In genomic region chr5:98380360-98380759, GRCm38 (mm10) we compare ENCODE assay signal across 29 mouse cellular contexts. TPM values are rescaled to one million over a fixed set of nuclear protein-coding genes. Genes with fewer than 3 reads are reported as not detected.
"Had no signal": no experiment of that assay in that cellular context is flagged by ENCODE, and none has a peak within 500 bp of the region (broad histone marks: within the 10 kb centered on the region; RNA-seq: fewer than 3 reads in every experiment).

No protein-coding gene starts in this region.

- H3K36me3 ChIP-seq: embryonic facial prominence, embryonic 10.5 days; embryonic facial prominence, embryonic 12.5 days; embryonic facial prominence, embryonic 13.5 days; embryonic facial prominence, embryonic 15.5 days; forebrain, embryonic 10.5 days; forebrain, embryonic 12.5 days; forebrain, embryonic 15.5 days had no signal

- ATAC-seq: forebrain, embryonic 13.5 days; forebrain, embryonic 14.5 days; forebrain, embryonic 15.5 days; forebrain, embryonic 16.5 days; forebrain, postnatal 0 days had no signal

- H3K9me3 ChIP-seq: embryonic facial prominence, embryonic 10.5 days; embryonic facial prominence, embryonic 12.5 days; embryonic facial prominence, embryonic 13.5 days; embryonic facial prominence, embryonic 15.5 days; forebrain, embryonic 10.5 days; forebrain, embryonic 12.5 days; forebrain, embryonic 13.5 days; forebrain, embryonic 15.5 days had no signal

- H3K4me1 ChIP-seq: embryonic facial prominence, embryonic 10.5 days; embryonic facial prominence, embryonic 12.5 days; embryonic facial prominence, embryonic 13.5 days; embryonic facial prominence, embryonic 15.5 days had no signal

- DNase-seq: cerebellum, adult 2 months; cerebellum, adult 8-10 months; cerebellum, adult 9-10 months; cerebellum, adult 9-11 months; cerebellum, postnatal 10 days; cerebellum, postnatal 14 days; cerebellum, postnatal 25 days; cerebellum, postnatal 36 days; embryo, embryonic 11 days; forebrain, postnatal 0 days; gastrocnemius, adult 2 months; gastrocnemius, postnatal 10 days; gastrocnemius, postnatal 14 days; gastrocnemius, postnatal 25 days; gastrocnemius, postnatal 36 days; heart, adult 11 months; heart, adult 18-20 months; heart, adult 2 months had no signal

- H3K4me2 ChIP-seq: embryonic facial prominence, embryonic 12.5 days; embryonic facial prominence, embryonic 13.5 days; embryonic facial prominence, embryonic 15.5 days; forebrain, embryonic 12.5 days; forebrain, embryonic 13.5 days; forebrain, embryonic 15.5 days had no signal

- H3K4me3 ChIP-seq: embryonic facial prominence, embryonic 10.5 days; embryonic facial prominence, embryonic 12.5 days; embryonic facial prominence, embryonic 13.5 days; embryonic facial prominence, embryonic 15.5 days; erythroblast, embryonic 14.5 days; forebrain, embryonic 10.5 days; forebrain, embryonic 12.5 days; forebrain, embryonic 13.5 days; forebrain, embryonic 15.5 days; gastrocnemius, adult 2 months; heart, adult 2 months had no signal

- H3K9ac ChIP-seq: embryonic facial prominence, embryonic 12.5 days; embryonic facial prominence, embryonic 13.5 days; embryonic facial prominence, embryonic 15.5 days; forebrain, embryonic 12.5 days; forebrain, embryonic 13.5 days; forebrain, embryonic 15.5 days; forebrain, postnatal 0 days had no signal

- H3K27ac ChIP-seq: embryonic facial prominence, embryonic 10.5 days; embryonic facial prominence, embryonic 12.5 days; embryonic facial prominence, embryonic 13.5 days; embryonic facial prominence, embryonic 15.5 days; forebrain, embryonic 10.5 days; forebrain, embryonic 12.5 days; forebrain, embryonic 13.5 days; forebrain, embryonic 15.5 days; gastrocnemius, adult 2 months; heart, adult 2 months had no signal

- H3K27me3 ChIP-seq: embryonic facial prominence, embryonic 12.5 days; embryonic facial prominence, embryonic 15.5 days; forebrain, embryonic 12.5 days; forebrain, embryonic 13.5 days; forebrain, embryonic 15.5 days had no signal

RNA-seq across cellular contexts. Expression of gene Cfap299, which starts 51.3 kb away (rescaled TPM):
- polyA plus RNA-seq: erythroblast, embryonic 14.5 days; heart, adult 2 months had no signal
